Mouse (Mus musculus) spleen, postnatal 4 days (tissue): ENCODE data around the gene Plpp2.
A peak's percentile ranks its signal among the peaks of the same experiment; 100 is the strongest.

Experiments
- DNase-seq, 2 experiments: peaks; one replicate each; pipeline ENCODE4 v3.0.0; 2022; ENCODE audit warnings: low spot score in 2 of 2

The Plpp2 gene

DNA sequence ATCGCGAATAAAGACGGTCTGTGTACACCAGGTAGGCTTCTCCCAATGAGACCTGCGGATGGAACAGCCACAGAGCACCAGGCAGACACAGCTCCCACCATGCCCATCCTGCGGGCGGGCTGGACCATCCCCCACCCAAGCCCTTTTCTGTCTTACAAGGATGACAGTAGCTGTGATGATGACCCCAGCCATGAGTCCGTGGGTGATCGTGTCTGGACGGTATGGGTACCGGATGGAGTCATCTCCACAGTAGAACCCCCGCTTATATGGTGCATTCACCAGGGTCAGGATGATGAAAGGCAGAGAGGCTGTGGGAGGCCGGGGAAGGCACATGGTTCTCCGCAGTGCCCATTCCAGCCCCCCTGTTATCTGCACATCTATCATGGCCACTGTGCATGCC lies 2.9 kb downstream of the Plpp2 start:
- DNase-seq, result peak; percentile 9 to 53

DNA sequence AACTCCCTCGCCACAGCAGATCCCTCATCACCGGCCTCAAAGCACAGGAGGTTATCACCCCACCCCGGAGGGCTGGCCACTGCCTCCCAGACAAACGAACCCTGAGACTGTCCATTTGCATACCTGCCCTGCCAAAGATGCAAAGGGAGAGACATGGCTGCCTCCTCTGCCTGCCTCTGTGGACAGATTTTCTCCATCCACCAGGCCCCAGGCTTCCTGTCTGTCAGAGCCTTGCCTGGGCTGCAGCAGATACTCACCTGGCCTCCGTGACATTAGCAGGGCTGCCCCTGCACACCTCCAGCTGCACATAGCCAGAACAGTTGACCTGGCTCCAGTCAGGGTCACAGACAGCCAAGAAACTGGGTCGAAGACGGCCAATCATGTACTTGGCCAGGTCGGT lies 3.4 kb downstream of the Plpp2 start:
- peak; percentile 8 to 53 for DNase-seq

DNA sequence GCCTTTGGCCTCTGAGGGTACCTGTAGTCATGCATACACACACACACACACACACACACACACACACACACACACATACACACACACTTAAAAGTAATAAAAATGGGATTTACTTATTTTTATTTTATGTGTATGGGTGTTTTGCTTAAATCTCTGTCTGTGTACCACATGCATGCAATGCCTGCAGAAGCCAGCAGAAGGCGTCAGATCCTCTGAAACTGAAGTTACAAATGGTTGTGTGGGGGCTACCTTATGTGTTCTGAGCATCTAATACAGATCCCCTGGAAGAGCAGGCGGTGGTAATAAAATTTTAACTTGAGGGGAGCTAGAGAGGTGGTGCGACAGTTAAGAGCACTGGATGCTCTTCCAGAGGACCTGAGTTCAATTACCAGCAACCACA lies 5.5 kb downstream of the Plpp2 start:
- DNase-seq, result peak in 1 of 2 experiments; percentile 4

DNA sequence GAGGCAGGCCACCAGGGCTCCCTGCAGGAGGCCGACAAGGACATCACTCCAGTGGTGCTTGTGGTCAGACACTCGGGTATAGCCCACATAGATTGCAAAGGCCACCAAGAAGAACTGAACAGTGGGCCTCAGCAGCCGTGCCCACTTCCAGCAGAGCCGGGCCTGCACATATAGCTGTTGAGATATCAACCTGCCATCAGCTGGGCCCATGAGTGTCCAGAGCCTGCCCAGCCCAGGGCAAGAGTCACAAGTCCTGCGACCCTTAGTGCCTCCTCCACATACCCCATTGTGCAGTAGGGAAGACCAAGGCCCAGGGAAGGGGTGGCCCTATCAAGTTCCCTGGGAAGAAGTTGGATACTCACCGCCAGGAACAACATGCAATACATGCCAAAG lies 6.1 kb downstream of the Plpp2 start:
- peak; percentile 9 to 55 for DNase-seq

DNA sequence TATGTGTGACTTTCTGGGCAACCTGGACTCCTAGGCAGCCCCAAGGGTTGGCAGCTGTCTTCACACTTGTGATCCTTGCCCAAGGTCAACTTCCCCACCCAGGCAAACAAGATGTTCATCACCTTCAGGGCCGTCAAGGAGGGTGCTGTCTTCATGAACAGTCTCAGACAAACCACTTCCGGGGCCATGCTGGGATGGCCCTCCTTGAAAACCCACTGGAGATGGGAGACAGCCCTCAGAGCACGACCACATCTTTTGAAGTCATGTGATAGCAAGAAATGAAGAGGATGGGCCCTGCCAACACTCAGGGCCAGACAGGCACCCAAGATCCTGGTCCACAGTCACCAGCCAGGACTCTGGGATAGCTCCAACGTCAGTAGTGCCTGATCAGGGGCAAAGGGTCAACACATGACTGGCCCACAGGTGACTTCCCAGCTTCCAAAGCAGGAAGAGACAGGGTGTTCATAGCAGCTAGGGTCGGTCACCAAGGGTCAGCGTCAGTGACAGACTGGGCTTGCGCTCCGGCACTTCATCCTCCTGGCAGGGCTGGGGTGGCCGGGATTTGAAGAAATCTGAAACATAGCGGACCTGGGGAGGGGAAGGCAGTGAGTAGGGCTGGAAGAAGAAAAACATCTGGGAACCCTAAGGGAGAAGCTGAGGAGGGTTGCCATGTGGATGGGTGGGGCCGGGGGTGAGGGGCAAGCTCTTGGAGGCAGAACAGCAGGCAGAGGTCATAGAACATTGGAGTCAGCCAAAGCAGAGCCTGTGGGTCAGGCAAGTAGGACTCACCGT lies 6.7 kb downstream of the Plpp2 start:
- DNase-seq, result peak; percentile 9 to 58

DNA sequence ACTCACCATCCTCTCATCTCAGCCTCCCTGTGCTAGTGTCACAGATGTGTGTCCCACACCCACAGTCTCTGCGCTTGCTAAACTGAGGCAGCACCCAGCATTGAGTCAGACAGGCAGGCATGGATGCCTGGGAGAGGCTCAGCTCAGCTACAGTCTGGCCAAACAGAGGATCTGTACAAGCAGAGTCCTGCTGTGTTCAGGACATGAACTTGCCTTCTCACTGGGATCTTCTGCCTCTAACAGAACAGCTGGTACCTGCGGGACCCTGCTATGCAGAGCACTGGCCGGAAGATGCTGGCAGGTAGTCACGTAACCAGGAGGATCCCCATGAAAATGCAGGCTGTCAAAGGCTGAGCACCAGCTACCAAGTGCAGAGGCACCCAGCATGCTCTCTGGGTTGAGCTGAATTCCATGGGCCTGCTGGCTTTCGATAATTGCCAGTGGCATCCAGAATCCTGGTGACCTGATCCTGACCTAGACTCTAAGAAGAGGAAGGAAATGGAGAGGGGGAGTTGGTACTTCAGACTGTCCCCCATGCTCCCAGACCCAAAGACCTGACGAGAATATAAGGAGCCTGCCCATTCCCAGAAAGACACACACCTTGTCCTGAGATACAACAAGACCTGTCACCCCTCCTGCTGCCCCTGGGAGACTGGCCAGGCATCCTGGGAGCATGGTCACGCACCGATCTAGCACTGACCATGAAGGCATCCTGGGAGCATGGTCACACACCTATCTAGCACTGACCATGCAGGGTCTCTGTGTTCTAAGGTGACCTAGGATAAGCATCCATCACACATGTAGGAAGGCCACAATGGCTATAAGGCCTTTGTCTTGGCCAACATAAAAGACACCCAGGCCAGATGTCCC lies 7.9 kb downstream of the Plpp2 start:
- DNase-seq, result peak; percentile 10 to 51

DNA sequence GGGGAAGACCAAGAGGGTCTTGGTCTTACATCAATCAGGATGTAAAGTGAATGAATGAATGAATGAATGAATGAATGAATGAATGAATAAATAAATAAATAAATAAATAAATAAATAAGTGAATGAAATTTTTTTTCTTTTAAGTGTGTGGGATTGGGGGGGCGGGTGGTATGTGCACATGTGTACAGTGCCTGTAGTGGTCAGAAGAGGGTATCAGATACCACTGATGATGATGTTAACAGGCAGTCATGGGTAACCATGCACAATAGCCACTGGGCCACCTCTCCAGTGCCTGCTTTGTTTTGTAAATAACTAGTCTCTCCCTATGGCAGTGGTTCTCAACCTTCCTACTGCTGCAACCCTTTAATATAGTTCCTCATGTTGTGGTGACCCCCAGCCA lies 9.2 kb downstream of the Plpp2 start:
- no peak for DNase-seq

DNA sequence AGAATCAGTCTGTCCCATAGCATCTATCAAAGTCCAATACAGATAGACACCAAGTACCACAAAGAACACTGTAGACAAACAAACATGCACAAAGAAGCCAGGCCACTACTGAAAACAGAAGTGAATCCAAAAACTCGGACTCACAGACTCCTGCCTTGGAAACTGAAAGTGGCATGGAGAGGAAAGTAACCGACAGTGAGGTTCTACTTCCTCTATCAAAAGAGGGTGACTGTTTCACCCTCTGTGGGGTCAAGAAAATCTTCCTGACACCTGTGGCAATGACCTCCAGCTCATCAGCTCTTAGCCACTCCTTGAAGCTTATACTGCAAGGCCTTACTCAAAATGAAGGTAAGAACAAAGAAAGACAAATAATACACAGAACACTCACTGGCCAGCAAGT lies 26.9 kb downstream of the Plpp2 start:
- DNase-seq, result no peak

DNA sequence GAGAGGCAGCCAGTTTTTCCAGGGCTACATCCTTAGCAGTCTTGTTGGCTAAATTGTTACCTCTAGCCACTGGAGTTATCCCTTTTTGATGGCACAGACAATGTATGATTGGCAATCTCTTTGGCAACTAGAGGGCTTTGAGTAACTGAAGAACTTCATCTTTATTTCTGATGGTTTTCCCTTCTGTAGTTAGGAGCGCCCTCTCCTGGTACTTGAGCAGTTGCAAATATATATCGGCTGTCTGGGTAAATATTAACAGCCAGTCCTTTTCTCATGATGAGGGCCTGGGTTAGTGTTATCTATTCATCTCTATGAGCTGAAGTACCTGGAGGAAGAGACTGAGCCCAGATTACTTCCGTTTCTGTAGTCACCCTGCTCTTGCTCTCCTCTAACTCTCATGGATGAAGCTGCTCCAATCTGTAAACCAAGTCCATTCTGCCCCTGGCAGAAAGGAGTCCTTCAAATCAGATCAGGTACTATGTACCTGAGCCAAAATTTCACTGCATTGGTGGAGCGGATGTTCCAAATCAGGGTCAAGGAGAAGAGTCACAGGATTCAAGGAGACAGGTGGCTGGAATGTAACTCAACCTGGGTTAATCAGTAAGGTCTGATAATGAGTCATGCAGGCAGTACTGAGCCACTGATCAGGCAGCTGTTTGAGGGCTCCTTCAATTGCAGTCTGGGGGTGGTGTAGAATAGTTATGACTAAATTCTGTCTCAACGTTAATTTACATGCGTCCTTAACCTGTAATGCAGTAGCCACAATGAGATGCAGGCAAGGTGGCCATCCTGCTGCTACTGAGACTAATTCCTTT lies 30.6 kb downstream of the Plpp2 start:
- DNase-seq, result no peak

DNA sequence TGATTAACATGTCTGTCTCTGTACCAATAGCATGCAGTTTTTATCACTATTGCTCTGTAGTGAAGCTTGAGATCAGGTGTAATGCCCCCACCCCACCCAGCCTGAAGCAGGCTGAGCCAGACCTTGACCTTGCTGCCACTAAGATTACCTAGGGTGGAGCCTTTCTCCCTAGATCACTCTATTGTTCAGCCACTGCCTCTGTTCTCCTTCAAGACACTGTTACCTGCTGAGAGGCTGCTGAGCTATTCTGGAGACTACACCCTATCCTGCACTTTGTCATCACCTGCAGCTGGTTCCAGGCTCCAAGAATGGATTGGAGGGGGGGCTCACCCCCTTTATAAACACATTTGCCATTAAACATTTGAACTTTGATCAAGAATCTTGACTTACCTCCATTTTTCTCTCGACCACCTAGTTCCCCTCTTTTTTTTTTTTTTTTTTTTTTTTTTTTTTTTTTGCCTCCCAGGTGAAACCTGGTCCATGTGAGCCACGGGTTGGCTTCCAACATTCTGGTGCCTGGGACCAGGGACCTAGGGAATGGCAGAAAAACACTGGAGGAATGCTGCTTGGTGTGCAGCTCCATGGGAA lies 36.8 kb downstream of the Plpp2 start:
- DNase-seq, result no peak

DNA sequence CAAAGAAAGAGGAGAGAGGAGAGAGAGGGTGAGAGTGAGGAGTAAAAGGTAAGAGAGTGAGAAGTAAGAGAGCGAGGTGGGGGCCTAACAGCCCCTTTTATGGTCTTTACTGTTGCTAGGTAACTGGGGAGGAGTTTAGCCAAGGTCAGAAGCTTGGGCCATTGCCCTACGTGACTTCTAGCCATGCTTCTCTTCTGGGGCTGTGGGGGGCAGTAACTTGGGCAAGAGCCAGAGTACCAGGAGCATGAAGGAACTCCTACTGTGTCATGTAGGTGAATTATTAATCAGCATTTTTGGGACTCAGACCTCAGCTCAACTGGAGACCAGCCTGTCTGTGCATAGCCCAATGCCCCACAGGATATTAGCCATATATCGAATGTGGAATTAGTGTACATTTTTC lies 37.7 kb downstream of the Plpp2 start:
- no peak for DNase-seq
